Mouse (Mus musculus): ENCODE measurements at regions not wholly inside any gene's neighbourhood (a gene's known extent, or its start where the extent isn't known, plus 50 kb on each side); places are given as distances from the start of the nearest gene placed in this dataset.

GRCm38 (mm10) chr13:58756125-58756524 lies 50.2 kb upstream of the Ntrk2 start:
- no peak overlapping the region for H3K4me2 ChIP-seq (ENCODE audit: low read depth, low read length)
- no peak overlapping the region for H3K4me3 ChIP-seq (ENCODE audit: low read length)
- ATAC-seq = no peak
- no peaks in the 10 kb centered on the region for H3K4me1 ChIP-seq (ENCODE audit: insufficient read depth, low read length)
- H3K27ac ChIP-seq = no peak overlapping the region
- no peaks in the 10 kb centered on the region for H3K36me3 ChIP-seq (ENCODE audit: insufficient read depth, low read length)
- no peaks in the 10 kb centered on the region for H3K9me3 ChIP-seq (ENCODE audit: low read length)
- no peak for TF ChIP-seq CTCF (IDR thresholded peaks at IDR 0.05; ENCODE audit: low read depth)
- 71% methylated on average over 6 of the region's 6 CpGs for WGBS
- no peak for DNase-seq (ENCODE audit: low spot score)
- H3K9ac ChIP-seq (replicated peaks; ENCODE audit: low read length) = no peak overlapping the region
- H3K27me3 ChIP-seq (ENCODE audit: insufficient read depth, low read length) = no peaks in the 10 kb centered on the region

All from hindbrain, postnatal 0 days (tissue).